Mouse (Mus musculus) neural tube, embryonic 13.5 days (tissue): ENCODE data around the gene Ctsw. TPM values are rescaled to one million over a fixed set of nuclear protein-coding genes. Genes with fewer than 3 reads are reported as not detected.
A peak's percentile ranks its signal among the peaks of the same experiment; 100 is the strongest.

Experiments used
- ATAC-seq: fragments of 200-750 bp; cut with Nextera tagmentation; 2 replicates; pipeline ENCODE4 v1.8.0; 2017; ENCODE audit warnings: low read depth, mild to moderate bottlenecking, moderate TSS enrichment, moderate library complexity
- H3K27ac ChIP-seq: fragments of 300-500 bp; sonication (generic); replicated peaks from 2 replicates; pipeline ENCODE4 v1.5.1; 2015; ENCODE audit warnings: moderate library complexity, mild to moderate bottlenecking, inconsistent platforms
- H3K27me3 ChIP-seq: fragments of 300-500 bp; sonication (generic); 2 replicates; pipeline ENCODE4 v1.6.1; 2015; ENCODE audit warnings: mild to moderate bottlenecking, inconsistent platforms
- H3K36me3 ChIP-seq: fragments of 300-500 bp; sonication (generic); 2 replicates; pipeline ENCODE4 v1.6.1; 2015; ENCODE audit warnings: mild to moderate bottlenecking, inconsistent platforms
- H3K4me1 ChIP-seq: fragments of 300-500 bp; sonication (generic); replicated peaks from 2 replicates; pipeline ENCODE4 v1.6.1; 2015; ENCODE audit warnings: inconsistent platforms
- H3K4me2 ChIP-seq: fragments of 300-500 bp; sonication (generic); 2 replicates; pipeline ENCODE4 v1.6.1; 2015; ENCODE audit warnings: inconsistent platforms, mild to moderate bottlenecking, moderate library complexity
- H3K4me3 ChIP-seq: fragments of 300-500 bp; sonication (generic); 2 replicates; pipeline ENCODE4 v1.5.1; 2015; ENCODE audit warnings: mild to moderate bottlenecking, inconsistent platforms
- H3K9ac ChIP-seq: fragments of 300-500 bp; sonication (generic); 2 replicates; pipeline ENCODE4 v1.6.1; 2015; ENCODE audit warnings: moderate library complexity, mild to moderate bottlenecking, inconsistent platforms
- H3K9me3 ChIP-seq: fragments of 300-500 bp; sonication (generic); 2 replicates; pipeline ENCODE4 v1.6.1; 2016; ENCODE audit warnings: inconsistent platforms
- WGBS: fragments of 180-500 bp; shearing (Covaris S2); methylation state at CpG from one replicate; pipeline ENCODE4 v1.1.7; 2015; 5-methylcytosine and 5-hydroxymethylcytosine counted together
- polyA plus RNA-seq: library from polyadenylated mRNA; unstranded; fragments of >200 nt; fragmentation: Nextera tagmentation; extraction: Ambion mirVana; gene quantifications from 2 replicates; pipeline ENCODE4 v1.2.1, GENCODE M21; 2015

Gene Ctsw
- polyA plus RNA-seq, result 3.2 and 5.6 TPM in 2 replicates

DNA sequence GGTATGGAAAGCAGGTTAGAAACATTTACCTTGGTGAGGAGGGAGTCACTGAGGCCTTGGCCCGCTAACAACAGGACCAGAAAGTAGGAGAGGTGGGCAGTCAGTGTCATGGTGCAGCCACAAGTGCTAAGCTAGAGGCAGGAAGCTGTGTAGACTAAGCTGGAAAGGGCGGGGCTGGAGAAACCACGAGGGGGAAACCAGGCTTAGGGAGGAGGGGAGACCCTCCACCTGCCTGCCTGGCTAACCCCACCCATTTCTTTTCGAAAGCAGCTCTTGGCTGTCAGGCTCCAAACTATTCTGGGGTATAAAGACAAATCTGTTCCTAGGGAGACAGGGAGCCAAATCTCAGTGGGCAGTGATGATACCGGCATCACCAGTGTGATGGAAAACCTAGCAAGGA lies at the start of gene Ctsw:
TSS of gene Ctsw (minus strand) at position 134 of the 400 bp plus-strand sequence.
- no peak within 1 kb of the TSS for H3K4me3 ChIP-seq
- no peak within 1 kb of the TSS for H3K9ac ChIP-seq
- H3K9me3 ChIP-seq, result no peaks in the 10 kb centered on the region
- peaks cover 18% of the 10 kb centered on the region for H3K4me1 ChIP-seq
- H3K36me3 ChIP-seq, result peaks cover 42% of the 10 kb centered on the region
- H3K4me2 ChIP-seq, result no peak within 1 kb of the TSS
- no peak within 1 kb of the TSS for H3K27ac ChIP-seq
- no peaks in the 10 kb centered on the region for H3K27me3 ChIP-seq
- 63% methylated on average over 5 of the region's 5 CpGs for WGBS
- no peak for ATAC-seq

DNA sequence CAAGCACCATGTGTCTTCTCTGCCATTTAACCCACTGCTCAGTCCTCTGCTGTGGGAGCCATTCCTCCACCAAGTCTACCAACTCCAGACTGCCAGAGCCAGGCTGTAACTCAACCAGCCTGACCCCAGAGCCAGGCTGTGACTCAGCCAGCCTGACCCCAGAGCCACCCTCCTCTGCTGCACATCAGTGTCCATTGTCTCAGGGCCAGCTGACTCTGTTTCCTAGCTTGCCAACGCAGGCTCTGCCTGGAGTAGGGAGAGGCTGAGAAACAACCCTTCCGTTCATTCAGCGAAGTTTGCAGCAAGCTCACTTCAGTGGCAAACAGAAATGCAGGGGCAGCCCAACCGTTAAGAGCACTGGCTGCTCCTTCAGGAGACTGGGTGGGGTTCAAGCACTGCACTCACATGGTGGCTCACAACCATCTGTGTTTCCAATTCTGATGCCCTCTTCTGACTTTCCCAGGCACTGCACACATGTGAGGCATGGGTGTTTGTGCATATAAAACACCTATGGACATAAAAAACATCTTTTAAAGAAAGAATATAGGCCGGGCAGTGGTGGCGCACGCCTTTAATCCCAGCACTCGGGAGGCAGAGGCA lies 48.7 kb upstream of the Ctsw start:
- Histone ChIP-seq H3K4me2 (no peak overlapping the region), H3K36me3 (no peaks in the 10 kb centered on the region), H3K27ac (no peak overlapping the region), H3K27me3 (no peaks in the 10 kb centered on the region), H3K4me3 (no peak overlapping the region), H3K9me3 (no peaks in the 10 kb centered on the region), H3K9ac (no peak overlapping the region), H3K4me1 (peaks cover 5% of the 10 kb centered on the region)
- WGBS, result 74% methylated on average over 8 of the region's 8 CpGs
- ATAC-seq, result no peak; the same call in 1 of the 2 replicates

DNA sequence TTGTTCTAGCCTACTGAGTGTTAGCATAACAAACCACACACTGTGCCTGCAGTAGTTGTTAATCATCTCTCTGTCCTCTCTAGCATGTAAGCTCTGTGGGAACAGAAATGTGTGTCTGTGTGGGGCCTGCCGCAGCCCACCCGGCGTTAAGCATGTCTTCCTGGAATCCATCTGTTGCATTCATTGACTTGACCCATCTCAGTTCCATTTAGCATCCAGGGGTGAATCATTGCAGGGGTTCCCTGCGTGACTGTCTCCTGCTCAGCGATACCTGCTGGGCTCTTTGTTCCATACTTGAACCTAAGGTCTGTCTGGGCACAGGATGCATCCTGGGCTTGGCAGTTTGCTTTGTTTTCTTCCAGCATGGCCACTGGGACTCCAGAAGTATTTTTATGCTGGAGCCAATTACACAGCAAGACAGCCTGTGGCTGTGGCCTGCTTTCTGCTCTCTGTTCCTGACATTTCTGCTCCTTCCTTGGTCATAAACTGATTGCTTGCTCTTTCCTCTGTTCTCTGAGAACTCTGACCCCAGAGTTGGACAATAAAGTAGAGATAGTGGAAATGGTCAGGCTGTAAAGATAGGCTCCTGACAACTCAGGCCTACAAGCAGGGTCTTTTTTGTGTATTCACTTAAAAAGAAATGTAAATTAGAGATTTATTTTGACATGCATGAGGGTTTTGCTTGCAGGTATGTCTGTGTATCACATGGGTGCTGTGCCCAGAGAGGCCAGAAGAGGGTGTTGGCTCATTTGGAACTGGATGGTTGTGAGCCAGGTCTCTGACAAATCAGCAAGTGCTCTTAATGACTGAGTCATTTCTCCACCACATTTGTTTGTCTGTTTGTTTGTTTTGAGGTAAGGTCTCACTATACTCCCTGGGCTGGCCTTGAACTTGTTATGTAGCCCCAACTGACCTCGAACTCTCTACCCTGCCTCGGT lies 47.8 kb upstream of the Ctsw start:
- Histone ChIP-seq H3K27me3 (no peaks in the 10 kb centered on the region), H3K9ac (no peak overlapping the region), H3K9me3 (no peaks in the 10 kb centered on the region), H3K27ac (no peak overlapping the region), H3K36me3 (no peaks in the 10 kb centered on the region), H3K4me1 (peaks cover 12% of the 10 kb centered on the region), H3K4me3 (no peak overlapping the region), H3K4me2 (no peak overlapping the region)
- WGBS, result 74% methylated on average over 7 of the region's 7 CpGs
- ATAC-seq, result no peak

DNA sequence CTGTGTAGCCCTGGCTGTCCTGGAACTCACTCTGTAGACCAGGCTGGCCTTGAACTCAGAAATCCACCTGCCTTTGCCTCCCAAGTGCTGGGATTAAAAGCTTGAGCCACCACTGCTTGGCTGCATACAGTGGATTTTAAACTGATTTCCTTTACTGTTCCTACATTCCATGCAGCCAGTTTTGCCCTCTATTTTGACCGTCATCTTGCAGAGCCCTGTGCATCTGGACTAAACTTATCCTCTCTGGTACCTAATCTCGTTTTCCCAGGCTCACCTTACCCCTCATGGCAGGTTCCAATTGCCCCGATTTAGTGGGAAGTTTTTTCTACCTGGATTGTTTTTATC lies 44.7 kb upstream of the Ctsw start:
- Histone ChIP-seq H3K27ac (no peak overlapping the region), H3K4me1 (peaks cover 30% of the 10 kb centered on the region), H3K4me2 (no peak overlapping the region), H3K27me3 (no peaks in the 10 kb centered on the region), H3K4me3 (no peak overlapping the region), H3K9ac (no peak overlapping the region), H3K9me3 (no peaks in the 10 kb centered on the region), H3K36me3 (no peaks in the 10 kb centered on the region)
- no peak for ATAC-seq
- WGBS, result 93% methylated on average over 3 of the region's 3 CpGs

DNA sequence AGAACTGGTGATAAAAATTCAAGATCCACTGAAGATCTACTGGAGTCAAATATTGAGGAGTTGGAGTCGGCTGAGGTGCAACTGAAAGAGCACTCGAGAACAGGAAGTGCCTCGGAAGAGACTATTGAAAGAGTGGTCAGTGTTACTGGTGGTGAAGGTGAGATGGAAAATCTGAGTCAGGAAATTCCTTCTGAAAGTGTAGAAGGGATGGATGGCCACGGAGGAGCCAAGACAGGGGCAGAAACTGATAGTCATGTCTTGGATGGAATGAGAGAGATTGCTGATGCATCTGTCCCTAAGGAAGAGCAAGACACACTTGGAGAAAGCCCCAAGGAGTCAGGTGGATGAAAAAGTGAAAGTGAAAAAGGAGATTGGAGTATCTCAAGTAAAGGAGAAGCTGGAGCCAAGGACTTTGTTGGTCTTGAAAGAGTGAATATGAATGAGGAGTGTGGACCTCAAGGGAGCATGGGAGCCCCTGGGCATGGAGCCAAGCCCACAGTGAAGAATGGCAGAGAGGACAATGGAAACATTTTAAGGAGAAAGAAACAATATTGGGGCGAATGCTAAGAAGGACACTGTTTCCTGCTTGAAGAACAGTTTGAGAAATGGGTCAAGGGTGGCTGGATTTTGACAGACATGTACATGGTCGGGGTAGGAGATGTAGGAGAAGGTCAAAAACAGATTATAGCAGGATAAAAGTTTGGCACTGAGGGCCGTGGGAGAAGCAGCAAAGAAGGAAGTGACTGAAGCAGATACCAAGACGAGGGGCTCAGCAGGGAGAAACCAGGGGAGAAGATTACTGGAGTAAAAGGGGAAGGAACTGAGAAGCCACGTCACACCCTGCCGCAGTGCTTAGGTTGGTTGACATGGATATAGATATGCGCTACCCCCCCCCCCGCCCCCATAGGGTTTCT lies 44.0 kb upstream of the Ctsw start:
- Histone ChIP-seq H3K4me2 (no peak overlapping the region; the same call in 1 of the 2 replicates), H3K27me3 (no peaks in the 10 kb centered on the region), H3K4me3 (no peak overlapping the region), H3K9ac (no peak overlapping the region), H3K9me3 (no peaks in the 10 kb centered on the region), H3K27ac (no peak overlapping the region), H3K36me3 (no peaks in the 10 kb centered on the region), H3K4me1 (peaks cover 30% of the 10 kb centered on the region)
- 81% methylated on average over 12 of the region's 12 CpGs for WGBS
- ATAC-seq, result no peak

DNA sequence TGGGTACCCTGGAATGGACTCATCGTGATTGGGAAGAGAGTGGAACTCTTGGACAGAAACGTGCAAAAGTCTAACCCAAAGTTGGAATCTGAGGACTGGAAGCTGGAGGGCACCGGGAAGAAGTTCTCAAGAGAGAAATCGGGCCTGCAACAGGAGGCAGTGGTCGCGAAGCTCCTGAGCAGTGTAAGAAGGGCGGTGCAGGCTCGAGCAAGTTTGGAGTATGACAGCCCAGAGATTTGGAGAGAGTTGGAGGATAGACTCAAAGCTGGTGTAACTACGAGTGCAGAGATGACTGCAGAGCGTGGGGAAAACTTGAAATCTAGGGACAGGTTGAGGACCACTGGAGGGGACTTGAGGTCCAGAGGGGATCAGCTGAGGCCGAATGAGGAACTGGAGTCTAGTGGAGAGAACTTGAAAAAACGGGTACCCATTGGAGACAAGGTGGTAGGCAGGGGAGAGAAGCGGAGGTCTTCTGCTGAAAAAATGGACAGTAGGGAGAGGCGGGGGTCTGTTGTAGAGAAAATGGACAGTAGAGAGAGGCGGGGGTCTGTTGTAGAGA lies 42.8 kb upstream of the Ctsw start:
- WGBS, result 51% methylated on average over 15 of the region's 15 CpGs
- Histone ChIP-seq H3K36me3 (no peaks in the 10 kb centered on the region), H3K9ac (peak overlapping the region; percentile 67), H3K27ac (no peak overlapping the region; the same call in 1 of the 2 replicates), H3K4me2 (peak overlapping the region; percentile 82), H3K4me3 (peak overlapping the region; percentile 55), H3K9me3 (no peaks in the 10 kb centered on the region), H3K4me1 (peaks cover 34% of the 10 kb centered on the region), H3K27me3 (no peaks in the 10 kb centered on the region)
- ATAC-seq, result no peak

DNA sequence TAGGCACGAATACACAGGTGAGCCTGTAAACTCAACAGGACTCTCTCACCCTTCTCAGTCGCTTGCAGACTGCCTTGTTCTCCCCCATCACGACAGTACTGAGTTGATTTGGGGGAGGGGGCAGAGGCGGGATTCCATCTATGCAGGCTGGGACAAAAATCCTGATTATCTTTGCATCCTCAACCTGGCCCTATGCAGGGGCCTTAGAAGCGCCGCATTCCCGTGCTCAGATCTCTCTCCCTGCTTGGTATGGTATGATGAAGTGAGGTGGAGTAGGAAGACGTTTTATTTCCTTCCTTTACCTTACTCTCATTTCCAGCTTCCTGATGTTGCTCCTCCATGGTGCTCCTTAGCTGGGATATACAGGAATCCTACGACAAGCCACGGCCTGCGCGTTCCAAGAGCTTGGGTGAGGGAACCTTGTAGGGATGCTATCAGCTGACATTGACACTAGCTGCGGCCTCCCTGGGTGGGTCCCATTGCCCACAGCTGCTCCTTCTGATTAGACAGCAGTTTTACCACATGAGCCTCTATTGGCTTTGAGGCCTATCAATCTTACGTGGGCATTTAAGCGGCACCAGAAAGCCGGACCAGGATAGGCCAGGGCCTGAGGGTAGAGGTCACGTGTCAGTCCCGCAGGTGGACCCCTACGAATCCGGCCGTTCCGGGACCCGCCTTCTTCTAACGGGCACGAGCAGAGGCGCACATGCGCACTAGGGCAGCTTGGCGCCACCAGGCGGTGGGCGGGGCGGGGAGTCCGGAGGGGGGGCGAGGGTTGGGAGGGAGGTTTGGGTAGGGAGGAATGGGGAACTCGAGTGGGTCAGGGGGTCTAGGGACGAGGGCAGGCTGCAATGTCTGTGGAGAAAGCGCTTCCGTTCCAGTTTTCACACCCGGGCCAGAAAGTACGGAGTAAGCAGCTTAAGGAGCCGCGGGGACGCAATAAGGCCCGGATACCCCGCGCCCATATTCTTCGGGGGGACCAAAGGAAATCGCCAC lies 42.0 kb upstream of the Ctsw start, which contains the start of gene Snx32:
TSS of gene Snx32 (minus strand) at position 508 of the 996 bp plus-strand sequence.
- ATAC-seq, result peak; percentile 99
- no peaks in the 10 kb centered on the region for H3K36me3 ChIP-seq
- peak within 1 kb of the TSS; percentile 82 for H3K4me2 ChIP-seq
- H3K9me3 ChIP-seq, result no peaks in the 10 kb centered on the region
- H3K4me1 ChIP-seq, result peaks cover 37% of the 10 kb centered on the region
- H3K4me3 ChIP-seq, result peak within 1 kb of the TSS; percentile 55
- H3K27ac ChIP-seq, result peak within 1 kb of the TSS; percentile 86
- no peaks in the 10 kb centered on the region for H3K27me3 ChIP-seq
- peak within 1 kb of the TSS; percentile 83 for H3K9ac ChIP-seq
- 3% methylated on average over 46 of the region's 47 CpGs for WGBS

DNA sequence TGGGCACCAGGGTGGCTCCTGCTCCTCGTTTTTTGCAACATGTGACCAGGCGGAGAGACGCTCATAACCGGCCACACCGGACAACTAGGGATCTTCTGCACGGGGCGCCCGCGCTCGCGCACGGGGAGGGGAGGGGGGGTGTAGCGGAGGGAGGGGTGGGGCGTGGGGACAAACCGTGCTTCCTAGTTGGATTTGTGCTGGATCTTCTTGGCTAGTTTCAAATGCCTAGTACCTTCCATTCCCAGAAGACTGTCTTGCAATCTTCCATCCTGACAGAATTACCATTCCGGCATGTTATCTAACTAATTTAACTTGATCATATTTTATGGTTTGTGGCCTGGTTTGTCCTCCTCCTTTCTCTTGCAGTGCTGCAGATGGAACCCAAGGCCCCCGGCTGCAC lies 35.4 kb upstream of the Ctsw start, which contains the start of gene 1700020D05Rik:
TSS of gene 1700020D05Rik (minus strand) at position 101 of the 400 bp plus-strand sequence.
- no peak within 1 kb of the TSS for H3K4me2 ChIP-seq
- ATAC-seq, result no peak
- H3K9me3 ChIP-seq, result no peaks in the 10 kb centered on the region
- peaks cover 13% of the 10 kb centered on the region for H3K36me3 ChIP-seq
- no peak within 1 kb of the TSS for H3K27ac ChIP-seq
- no peak within 1 kb of the TSS for H3K9ac ChIP-seq
- H3K27me3 ChIP-seq, result no peaks in the 10 kb centered on the region
- 59% methylated on average over 17 of the region's 17 CpGs for WGBS
- H3K4me3 ChIP-seq, result no peak within 1 kb of the TSS
- peaks cover 8% of the 10 kb centered on the region for H3K4me1 ChIP-seq

DNA sequence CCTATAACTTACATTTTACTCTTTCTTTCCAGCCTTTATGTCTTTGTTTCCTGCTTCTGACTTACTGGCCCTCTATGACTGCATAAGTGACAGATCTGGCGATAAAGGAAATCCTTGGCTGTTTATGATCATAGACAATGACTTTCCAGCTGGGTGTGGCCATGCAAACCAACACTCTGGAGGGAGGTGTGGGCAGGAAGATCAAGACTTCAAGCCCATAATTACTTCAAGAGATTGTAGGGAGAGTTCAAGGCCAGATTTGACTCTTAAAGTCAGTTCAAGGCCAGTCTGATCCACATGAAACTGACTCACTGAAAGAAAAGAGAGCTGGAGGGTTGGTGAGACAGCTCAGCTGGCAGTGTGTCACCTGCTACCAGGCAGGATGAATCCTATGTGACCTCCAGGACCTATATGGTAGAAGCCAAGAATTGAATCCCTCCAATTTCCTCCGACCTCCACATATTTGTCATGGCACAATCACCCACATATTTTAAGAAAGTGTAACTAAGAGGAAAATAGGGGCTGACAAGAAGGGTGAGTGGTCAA lies 32.1 kb upstream of the Ctsw start:
- 89% methylated on average over 2 of the region's 2 CpGs for WGBS
- H3K27ac ChIP-seq, result no peak overlapping the region
- no peak for ATAC-seq
- no peak overlapping the region for H3K9ac ChIP-seq
- no peak overlapping the region for H3K4me3 ChIP-seq
- no peaks in the 10 kb centered on the region for H3K27me3 ChIP-seq
- H3K9me3 ChIP-seq, result no peaks in the 10 kb centered on the region
- H3K4me1 ChIP-seq, result no peaks in the 10 kb centered on the region
- no peak overlapping the region for H3K4me2 ChIP-seq
- peaks cover 45% of the 10 kb centered on the region for H3K36me3 ChIP-seq

DNA sequence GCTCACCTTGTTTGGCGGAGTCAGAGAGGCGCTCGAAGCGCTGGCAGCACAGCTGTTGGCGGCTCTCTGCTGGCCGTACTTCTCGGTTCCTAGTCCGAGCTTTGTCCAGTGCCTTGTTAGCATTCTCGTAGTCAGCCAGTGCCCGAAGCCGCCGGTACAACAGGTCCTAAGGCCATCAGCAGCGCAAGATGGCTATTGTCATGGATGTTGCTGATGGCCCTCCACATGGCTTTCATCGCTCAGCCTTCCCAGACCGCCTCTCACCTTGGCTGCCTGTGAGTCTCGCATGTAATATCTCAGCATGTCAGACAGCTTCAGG lies 27.7 kb upstream of the Ctsw start:
- Histone ChIP-seq H3K9ac (no peak overlapping the region), H3K4me1 (peaks cover 21% of the 10 kb centered on the region), H3K27me3 (no peaks in the 10 kb centered on the region), H3K36me3 (peaks cover 65% of the 10 kb centered on the region), H3K4me3 (no peak overlapping the region), H3K27ac (no peak overlapping the region), H3K9me3 (no peaks in the 10 kb centered on the region), H3K4me2 (no peak overlapping the region)
- ATAC-seq, result no peak
- WGBS, result 86% methylated on average over 16 of the region's 16 CpGs
